Mouse (Mus musculus) lung, postnatal 10 days (tissue): ENCODE data around the gene Col9a2.

ENCODE experiments used
- DNase-seq: peaks from one replicate; pipeline ENCODE4 v3.0.0; 2021

The Col9a2 gene

GRCm38 (mm10) chr4:121084506-121084905, 45.3 kb downstream of the Col9a2 start:
- DNase-seq, result no peak

- DNase-seq, result no peak
Observed at GRCm38 (mm10) chr4:121088696-121089095, 49.5 kb downstream of the Col9a2 start.

GRCm38 (mm10) chr4:121090211-121090610, 51.0 kb downstream of the Col9a2 start:
- no peak for DNase-seq

- peak; percentile 92 for DNase-seq
Observed at GRCm38 (mm10) chr4:121097650-121098378, 58.6 kb downstream of the Col9a2 start, which contains the start of gene Zmpste24. Gene Zmpste24 (minus strand): TSS chr4:121098241.

- no peak for DNase-seq
Observed at GRCm38 (mm10) chr4:121103304-121103703, 64.1 kb downstream of the Col9a2 start.
